Mouse (Mus musculus) lung, adult 2 months (tissue): ENCODE measurements at regions not wholly inside any gene's neighbourhood (a gene's known extent, or its start where the extent isn't known, plus 50 kb on each side); places are given as distances from the start of the nearest gene placed in this dataset.

Experiments used
- CTCF ChIP-seq: fragments of 200-500 bp; IDR thresholded peaks from 2 replicates; pipeline ENCODE4 v1.5.1; 2011; ENCODE audit warnings: mild to moderate bottlenecking, low read length, control low read depth; ENCODE audit not compliant: insufficient read depth
- POLR2A ChIP-seq: fragments of 200-500 bp; IDR thresholded peaks from 2 replicates; pipeline ENCODE4 v1.6.1; 2011; ENCODE audit warnings: low read depth, mild to moderate bottlenecking, control low read depth, low read length, borderline replicate concordance; ENCODE audit errors: extremely low read depth

GRCm38 (mm10) chr3:140740430-140740829 is 471.7 kb downstream of the Pdha2 start:
- TF ChIP-seq POLR2A, result no peak
- no peak for TF ChIP-seq CTCF
